Mouse (Mus musculus): Measurements from ENCODE around the gene Tmem39a. TPM values are rescaled to one million over a fixed set of nuclear protein-coding genes. Genes with fewer than 3 reads are reported as not detected.

The Tmem39a gene
- total and polyA plus RNA-seq, 3 experiments, result 52.3 to 137 (median 61.9) TPM

DNA sequence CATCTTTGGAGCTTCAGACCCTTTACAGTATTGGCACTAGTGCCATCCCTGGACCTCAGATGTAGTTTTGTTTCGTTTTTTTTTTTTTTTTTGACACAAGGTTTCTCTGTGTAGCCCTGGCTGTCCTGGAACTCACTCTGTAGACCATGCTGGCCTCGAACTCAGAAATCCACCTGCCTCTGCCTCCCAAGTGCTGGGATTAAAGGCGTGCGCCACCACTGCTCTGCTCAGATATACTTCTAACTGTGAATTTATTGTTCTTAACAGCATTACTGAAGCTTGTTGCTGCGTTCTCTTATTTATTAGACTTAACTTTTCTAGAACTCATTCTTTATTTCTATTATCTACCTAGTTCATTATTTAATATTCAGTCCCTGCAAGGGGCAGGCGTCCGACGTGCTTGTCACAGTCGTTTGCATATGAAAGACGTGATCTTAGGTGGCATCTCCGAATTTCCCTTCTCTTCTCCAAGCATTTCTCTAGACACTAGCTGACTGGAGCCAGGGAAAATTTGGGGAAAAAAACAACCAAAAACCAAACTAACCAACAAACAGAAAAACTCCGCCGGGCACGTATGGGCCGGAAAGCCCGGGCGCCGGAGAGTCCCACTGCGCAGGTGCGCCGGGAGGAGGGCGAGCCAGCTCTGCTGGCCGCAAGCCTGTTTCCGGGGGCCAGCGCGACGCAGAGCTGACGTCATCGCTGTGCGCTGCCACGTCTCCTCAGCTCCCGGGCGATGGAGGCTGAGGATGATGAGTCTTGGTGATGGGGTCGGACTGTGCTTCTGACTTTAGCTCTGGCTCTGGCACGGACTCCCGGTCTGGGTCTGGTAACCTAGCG, 3.9 kb downstream of the Tmem39a start (continued):
- TF ChIP-seq ZKSCAN1 (IDR thresholded peaks at IDR 0.05; ENCODE audit: borderline replicate concordance, low read depth, low read length), result no peak; the same call in 1 of the 2 replicates
- TF ChIP-seq GABPA (IDR thresholded peaks at IDR 0.05; ENCODE audit: insufficient replicate concordance, low read depth, low read length), result peak; percentile 57; the same call in 1 of the 2 replicates
- peak; percentile 99 for TF ChIP-seq SIN3A (IDR thresholded peaks at IDR 0.05; ENCODE audit: low read length)
- 0 out of 2 replicates have a peak, but pooled peaks have one; percentile 69 for TF ChIP-seq UBTF (IDR thresholded peaks at IDR 0.05; ENCODE audit: low read depth, low read length)
- peak; percentile 98 for TF ChIP-seq ELF1 (IDR thresholded peaks at IDR 0.05; ENCODE audit: low read depth, low read length)
- no peak for TF ChIP-seq ZC3H11A (IDR thresholded peaks at IDR 0.05; ENCODE audit: low read depth, low read length)
- peak; percentile 71; the same call in 1 of the 2 replicates for TF ChIP-seq JUND (conservative IDR thresholded peaks at IDR 0.05; ENCODE audit: low read depth, low read length)

DNA sequence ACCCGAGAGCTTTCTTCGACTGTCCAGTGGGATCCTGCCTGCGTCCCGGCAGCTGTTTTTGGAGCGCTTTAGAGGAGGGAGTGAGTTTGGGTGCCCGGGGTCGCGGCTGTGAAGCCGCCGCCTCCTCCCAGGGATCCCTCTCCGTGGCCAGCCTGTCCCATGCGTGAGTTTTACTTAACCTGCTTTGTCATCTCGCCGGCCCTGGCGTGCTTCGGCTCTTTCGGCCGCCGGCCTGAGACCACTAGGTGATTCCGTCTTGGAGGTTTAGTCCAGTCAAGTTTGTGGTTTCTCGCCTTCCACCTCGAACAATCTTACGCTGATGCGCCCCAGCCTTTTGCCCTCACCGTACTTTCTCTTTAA, 4.5 kb downstream of the Tmem39a start:
- Histone ChIP-seq H3K36me3 (replicated peaks in 1 of 2; ENCODE audit: control insufficient read depth in 1 of 2, insufficient read depth in 1 of 2, low read length in 1 of 2) (peaks cover 20 to 35% of the 10 kb centered on the region in 2 experiments), H3K4me3 (replicated peaks in 1 of 3; ENCODE audit: low read depth in 2 of 3, low read length in 2 of 3, poor library complexity in 1 of 3) (peak overlapping the region; percentile 89 to 97 (median 90)), H3K27me3 (replicated peaks) (peaks cover 2% of the 10 kb centered on the region), H3K27ac (ENCODE audit: insufficient read depth, low read depth) (peak overlapping the region; percentile 8), H3K4me2 (ENCODE audit: insufficient read depth, low read depth, poor library complexity, severe bottlenecking) (peak overlapping the region; percentile 95), H3K9me3 (replicated peaks; ENCODE audit: low read length) (no peaks in the 10 kb centered on the region), H3K4me1 (ENCODE audit: control insufficient read depth in 1 of 2, insufficient read depth in 2 of 2) (peaks cover 7 to 35% of the 10 kb centered on the region in 2 experiments), H3K9ac (ENCODE audit: insufficient read depth, low read depth) (peak overlapping the region; percentile 96), H3K79me2 (replicated peaks; ENCODE audit: control insufficient read depth, extremely low read depth, insufficient read depth, poor library complexity, severe bottlenecking) (peaks cover 48% of the 10 kb centered on the region)
- dilution Hi-C loops (cut with MboI; ENCODE audit: extremely low pct_ligation_motif_present, extremely low pct_unique_long_range_greater_than_20kb, low sequenced_read_pairs) (no loop called here), in situ Hi-C loops (cut with MboI; ENCODE audit: low pct_ligation_motif_present, low pct_unique_long_range_greater_than_20kb, low sequenced_read_pairs) (no loop called here)
- no peak for DNase-seq (ENCODE audit: extremely low read depth)
- TF ChIP-seq SIN3A (IDR thresholded peaks at IDR 0.05; ENCODE audit: low read length) (peak; percentile 85), MAX (IDR thresholded peaks at IDR 0.05; ENCODE audit: low read length) (0 out of 2 replicates have a peak, but pooled peaks have one; percentile 6), MXI1 (IDR thresholded peaks at IDR 0.05; ENCODE audit: low read depth, low read length) (0 out of 2 replicates have a peak, but pooled peaks have one; percentile 7), E2F4 (IDR thresholded peaks at IDR 0.05; ENCODE audit: insufficient replicate concordance, low read depth, low read length) (no peak), UBTF (IDR thresholded peaks at IDR 0.05; ENCODE audit: low read depth, low read length) (0 out of 2 replicates have a peak, but pooled peaks have one; percentile 65), NRF1 (IDR thresholded peaks at IDR 0.05; ENCODE audit: low read depth, low read length) (no peak), USF1 (IDR thresholded peaks at IDR 0.05; ENCODE audit: low read depth, low read length) (no peak)

DNA sequence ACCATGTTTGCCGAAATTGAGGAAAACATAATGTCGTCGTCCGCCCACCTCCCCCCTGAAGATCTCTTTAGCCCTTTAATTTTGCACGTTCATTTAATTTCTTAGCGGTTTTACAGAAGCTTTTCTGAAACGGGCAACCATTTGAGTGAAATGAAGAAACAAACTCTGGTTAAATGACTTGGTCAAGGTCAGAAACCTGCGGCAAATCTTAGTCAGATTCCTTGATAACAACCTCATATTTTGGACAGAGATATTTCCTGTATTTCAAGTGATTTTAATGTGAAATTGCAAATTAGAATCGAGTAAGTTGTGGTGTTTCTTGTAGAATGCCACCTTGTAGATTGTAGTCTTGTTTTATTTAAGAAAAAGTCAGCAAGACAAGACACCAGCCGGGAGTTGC, 5.0 kb downstream of the Tmem39a start:
- Histone ChIP-seq H3K4me2 (ENCODE audit: insufficient read depth, low read depth, poor library complexity, severe bottlenecking) (peak overlapping the region; percentile 95), H3K9me3 (replicated peaks; ENCODE audit: low read length) (no peaks in the 10 kb centered on the region), H3K36me3 (replicated peaks in 1 of 2; ENCODE audit: control insufficient read depth in 1 of 2, insufficient read depth in 1 of 2, low read length in 1 of 2) (peaks cover 26 to 41% of the 10 kb centered on the region in 2 experiments), H3K4me3 (replicated peaks in 1 of 3; ENCODE audit: low read depth in 2 of 3, low read length in 2 of 3, poor library complexity in 1 of 3) (peak overlapping the region; percentile 89 to 97 (median 90)), H3K79me2 (replicated peaks; ENCODE audit: control insufficient read depth, extremely low read depth, insufficient read depth, poor library complexity, severe bottlenecking) (peaks cover 54% of the 10 kb centered on the region), H3K9ac (ENCODE audit: insufficient read depth, low read depth) (peak overlapping the region; percentile 96), H3K27ac (ENCODE audit: insufficient read depth, low read depth) (no peak overlapping the region), H3K27me3 (replicated peaks) (peaks cover 2% of the 10 kb centered on the region), H3K4me1 (ENCODE audit: control insufficient read depth in 1 of 2, insufficient read depth in 2 of 2) (peaks cover 7 to 35% of the 10 kb centered on the region in 2 experiments)
- in situ Hi-C loops (cut with MboI; ENCODE audit: low pct_ligation_motif_present, low pct_unique_long_range_greater_than_20kb, low sequenced_read_pairs), result no loop called here
- dilution Hi-C loops (cut with MboI; ENCODE audit: extremely low pct_ligation_motif_present, extremely low pct_unique_long_range_greater_than_20kb, low sequenced_read_pairs), result no loop called here
- TF ChIP-seq CHD1 (IDR thresholded peaks at IDR 0.05; ENCODE audit: low read depth, low read length) (0 out of 2 replicates have a peak, but pooled peaks have one; percentile 63), BHLHE40 (IDR thresholded peaks at IDR 0.05; ENCODE audit: low read depth, low read length) (no peak), USF2 (conservative IDR thresholded peaks at IDR 0.05; ENCODE audit: low read depth, low read length) (no peak), MAZ (IDR thresholded peaks at IDR 0.05; ENCODE audit: low read depth, low read length) (0 out of 2 replicates have a peak, but pooled peaks have one; percentile 28), E2F4 (IDR thresholded peaks at IDR 0.05; ENCODE audit: insufficient replicate concordance, low read depth, low read length) (no peak), ZKSCAN1 (IDR thresholded peaks at IDR 0.05; ENCODE audit: borderline replicate concordance, low read depth, low read length) (no peak), ZC3H11A (IDR thresholded peaks at IDR 0.05; ENCODE audit: low read depth, low read length) (no peak), IRF4 (IDR thresholded peaks at IDR 0.05; ENCODE audit: low read depth, low read length) (no peak)
- no peak for DNase-seq (ENCODE audit: extremely low read depth)
